In genomic region chr5:38063339-38063738, GRCm38 (mm10) we compare ENCODE assay signal across 24 mouse cellular contexts.
"Had no signal": no experiment of that assay in that cellular context is flagged by ENCODE, and none has a peak within 500 bp of the region (broad histone marks: within the 10 kb centered on the region; RNA-seq: fewer than 3 reads in every experiment).

No protein-coding gene starts in this region.

- H3K27ac ChIP-seq: heart, adult 2 months; heart, embryonic 13.5 days; heart, embryonic 15.5 days; hindbrain, embryonic 13.5 days; hindbrain, embryonic 15.5 days; hindbrain, postnatal 0 days; kidney, embryonic 15.5 days; limb, embryonic 13.5 days; limb, embryonic 15.5 days; liver, embryonic 12.5 days; liver, embryonic 14.5 days had no signal

- H3K4me2 ChIP-seq: heart, embryonic 11.5 days; heart, embryonic 13.5 days; heart, embryonic 15.5 days; hindbrain, embryonic 13.5 days; hindbrain, embryonic 15.5 days; kidney, embryonic 15.5 days; limb, embryonic 13.5 days; limb, embryonic 15.5 days; liver, embryonic 12.5 days had no signal

- H3K9me3 ChIP-seq: heart, embryonic 13.5 days; heart, embryonic 15.5 days; hindbrain, embryonic 13.5 days; hindbrain, embryonic 15.5 days; kidney, embryonic 15.5 days; limb, embryonic 13.5 days; limb, embryonic 15.5 days; liver, embryonic 12.5 days had no signal

- H3K9ac ChIP-seq: heart, embryonic 13.5 days; heart, embryonic 15.5 days; hindbrain, embryonic 13.5 days; hindbrain, embryonic 15.5 days; kidney, embryonic 15.5 days; limb, embryonic 13.5 days; limb, embryonic 15.5 days; liver, embryonic 12.5 days; liver, embryonic 14.5 days had no signal

- H3K36me3 ChIP-seq: heart, embryonic 13.5 days; heart, embryonic 15.5 days; hindbrain, embryonic 13.5 days; hindbrain, embryonic 15.5 days; kidney, embryonic 15.5 days; limb, embryonic 13.5 days; liver, embryonic 12.5 days had no signal

- H3K27me3 ChIP-seq: heart, embryonic 13.5 days; heart, embryonic 15.5 days; hindbrain, embryonic 13.5 days; hindbrain, embryonic 15.5 days; kidney, embryonic 15.5 days; limb, embryonic 13.5 days; limb, embryonic 15.5 days; liver, embryonic 12.5 days had no signal

- H3K4me1 ChIP-seq: heart, embryonic 15.5 days; liver, embryonic 12.5 days had no signal

- ATAC-seq: hindbrain, postnatal 0 days; intestine, embryonic 16.5 days; liver, embryonic 12.5 days had no signal

- DNase-seq: gastrocnemius, postnatal 14 days; gastrocnemius, postnatal 36 days; heart, adult 11 months; heart, adult 2 months; heart, postnatal 14 days; heart, postnatal 36 days; kidney, adult 11 months; kidney, postnatal 14 days; kidney, postnatal 36 days; layer of hippocampus, adult 9-11 months; layer of hippocampus, postnatal 36 days; left cerebral cortex, postnatal 4 days had no signal

- H3K4me3 ChIP-seq: heart, adult 2 months; heart, embryonic 13.5 days; heart, embryonic 15.5 days; hindbrain, embryonic 13.5 days; hindbrain, embryonic 15.5 days; kidney, embryonic 15.5 days; limb, embryonic 13.5 days; limb, embryonic 15.5 days; liver, embryonic 12.5 days had no signal
